Mouse (Mus musculus) activated CD4-positive, CD25-positive, alpha-beta regulatory T cell, adult 4 months (primary cell): Measurements from ENCODE around the gene Prickle1. TPM values are rescaled to one million over a fixed set of nuclear protein-coding genes. Genes with fewer than 3 reads are reported as not detected.

Source experiments
- ATAC-seq: one replicate; pipeline ENCODE4 v1.8.0; 2017
- polyA plus RNA-seq, 2 experiments: library from polyadenylated mRNA; unstranded; fragments of 100-300 nt; shearing (Covaris generic); gene quantifications; one replicate each; pipeline ENCODE4 v1.2.1; 2017

The Prickle1 gene
- polyA plus RNA-seq, 2 experiments from 2014 or later = 0.66 to 0.73 TPM

DNA sequence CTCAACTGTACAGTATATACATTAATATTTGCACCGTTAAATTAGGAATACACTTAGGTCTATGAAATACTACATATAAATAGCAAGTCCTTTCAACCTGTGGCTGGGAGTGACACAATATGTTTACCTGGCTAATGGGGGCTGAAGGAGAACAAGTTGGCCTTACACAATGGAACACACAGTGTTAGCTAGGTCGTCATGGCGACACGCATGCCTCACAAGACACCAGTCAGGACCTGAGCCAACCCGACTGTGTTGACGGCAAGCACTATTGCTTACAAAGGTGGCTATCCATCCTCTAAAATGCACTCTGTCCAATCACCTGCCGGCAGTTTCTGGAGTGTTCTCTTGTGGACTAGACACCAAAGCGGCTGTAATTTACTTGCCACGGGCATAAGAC lies 95.8 kb downstream of the Prickle1 start:
- no peak for ATAC-seq

- no peak for ATAC-seq
These were observed 101.0 kb downstream of the Prickle1 start for GRCm38 (mm10) chr15:93494700-93495099.

GRCm38 (mm10) chr15:93489597-93489996 lies 106.1 kb downstream of the Prickle1 start:
- no peak for ATAC-seq

GRCm38 (mm10) chr15:93486066-93486465 lies 109.6 kb downstream of the Prickle1 start:
- ATAC-seq = no peak

- no peak for ATAC-seq
These were observed 110.4 kb downstream of the Prickle1 start for GRCm38 (mm10) chr15:93485252-93485651.

DNA sequence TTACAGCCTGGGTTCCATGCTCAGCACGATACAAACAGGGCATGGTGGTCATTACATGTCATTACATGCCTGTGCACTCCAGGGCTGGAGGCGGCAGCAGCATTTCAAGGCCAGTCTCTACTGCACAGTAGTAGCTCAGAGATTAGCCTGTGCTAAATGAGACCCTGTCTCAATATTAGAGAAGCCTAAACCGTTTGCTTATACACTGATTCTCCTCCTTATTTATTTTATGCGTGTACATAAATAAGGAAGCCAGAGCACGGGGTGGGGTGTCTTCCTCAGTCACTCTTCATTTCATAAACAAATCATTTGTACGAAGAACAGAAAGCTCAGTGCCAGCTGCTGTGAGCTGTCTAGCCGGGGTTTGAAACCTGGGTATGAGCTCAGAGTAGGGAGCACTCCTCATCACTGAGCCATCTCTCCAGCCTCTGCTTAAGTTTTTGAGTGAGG lies 111.4 kb downstream of the Prickle1 start:
- ATAC-seq = no peak

GRCm38 (mm10) chr15:93481112-93481511 lies 114.6 kb downstream of the Prickle1 start:
- no peak for ATAC-seq

DNA sequence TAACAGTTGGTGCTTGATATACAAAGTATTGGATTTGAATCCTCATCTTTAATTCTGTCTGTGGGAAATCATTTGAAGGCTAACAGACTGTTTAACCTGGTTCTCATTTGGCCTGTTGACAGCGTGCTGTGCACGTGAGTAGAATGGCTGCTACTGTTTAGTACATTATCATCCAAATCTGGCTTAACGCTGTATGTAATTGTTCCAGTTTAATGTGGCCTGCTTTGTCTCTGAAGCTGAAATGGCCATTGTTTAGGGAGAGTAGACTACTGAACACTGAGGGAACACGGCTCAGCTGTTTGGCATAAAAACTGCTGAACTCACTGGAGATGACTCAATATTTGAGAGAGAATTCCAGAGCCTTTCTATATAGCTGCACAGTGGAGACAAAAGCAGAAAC lies 116.2 kb downstream of the Prickle1 start:
- ATAC-seq = no peak

GRCm38 (mm10) chr15:93478676-93479075 lies 117.0 kb downstream of the Prickle1 start:
- ATAC-seq = no peak

DNA sequence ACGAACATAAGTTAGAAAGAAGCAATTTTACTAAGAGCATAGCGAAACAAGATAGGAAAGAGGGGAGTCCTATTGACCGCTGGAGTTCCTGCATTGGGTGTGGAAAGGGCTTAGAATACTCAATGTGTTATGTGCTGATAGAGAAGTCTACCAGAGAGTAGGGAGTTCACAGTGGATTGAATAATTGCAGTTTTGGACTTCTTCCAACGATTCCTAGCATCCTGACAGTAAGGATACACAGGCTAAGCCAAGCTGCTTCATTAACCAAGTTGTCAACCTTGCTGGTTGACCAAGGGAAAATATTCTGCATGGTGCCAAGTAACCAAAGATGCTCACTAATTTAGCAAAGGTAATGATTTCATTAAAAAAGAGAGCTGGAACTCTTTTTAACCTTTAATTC lies 118.0 kb downstream of the Prickle1 start:
- ATAC-seq = no peak

GRCm38 (mm10) chr15:93475688-93476087 lies 120.0 kb downstream of the Prickle1 start:
- no peak for ATAC-seq

- no peak for ATAC-seq
These were observed 121.4 kb downstream of the Prickle1 start for GRCm38 (mm10) chr15:93474277-93474676.

DNA sequence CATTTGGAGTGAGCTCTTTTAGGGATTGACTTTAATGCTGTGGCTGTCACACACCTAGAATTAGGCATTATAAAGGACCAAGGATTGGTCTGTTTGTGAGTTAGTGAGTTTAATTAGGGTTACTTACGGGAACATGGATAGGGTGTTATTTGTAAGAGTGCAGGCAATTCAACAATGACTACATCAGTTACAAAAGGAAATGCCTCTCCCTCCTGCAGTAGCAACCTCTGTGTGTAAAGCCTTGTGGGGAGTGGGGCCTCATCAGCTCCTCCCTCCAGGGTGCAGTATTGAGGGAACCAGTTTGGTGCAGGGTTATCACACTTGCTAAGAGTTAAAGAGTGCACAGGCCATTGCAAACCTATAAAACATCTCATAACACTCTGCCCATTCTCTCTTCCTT lies 123.6 kb downstream of the Prickle1 start:
- ATAC-seq = no peak

DNA sequence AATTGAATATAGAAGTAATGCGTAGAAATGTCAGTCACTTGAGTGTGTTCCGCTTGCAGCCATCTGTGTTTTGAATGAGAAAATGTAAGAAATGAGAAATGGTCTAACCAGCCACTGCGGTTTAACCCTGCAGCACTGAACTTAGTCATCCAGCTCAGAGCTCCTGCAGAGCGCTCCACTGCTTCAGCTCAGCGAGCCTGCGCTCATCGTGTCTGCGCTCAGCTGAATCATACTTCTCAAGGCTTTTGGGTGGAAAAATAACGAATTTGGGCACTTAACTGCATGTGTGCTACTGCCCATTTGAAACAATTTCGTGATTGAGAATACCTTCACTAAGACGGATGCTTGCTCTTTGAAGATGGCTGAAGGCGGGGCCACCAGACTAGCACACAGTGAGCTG lies 124.0 kb downstream of the Prickle1 start:
- no peak for ATAC-seq

DNA sequence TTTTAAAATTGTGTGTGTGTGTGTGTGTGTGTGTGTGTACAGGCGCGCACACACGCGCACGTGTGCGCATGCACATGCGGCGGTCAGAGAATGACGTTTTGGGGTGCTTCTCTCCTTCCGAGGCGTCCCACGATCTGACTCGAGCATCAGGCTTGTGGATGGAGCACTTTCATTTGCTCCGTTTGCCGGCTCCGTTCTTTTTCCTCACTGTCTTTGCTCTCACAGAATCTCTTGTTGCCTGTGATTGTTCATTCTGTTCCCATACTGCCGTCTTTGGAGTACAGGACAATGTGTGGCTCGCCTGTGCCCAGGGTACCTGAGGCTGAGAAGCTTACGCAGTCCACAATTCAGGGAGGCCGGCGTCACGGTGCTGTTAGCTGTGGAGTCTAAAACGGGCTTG lies 134.6 kb downstream of the Prickle1 start:
- ATAC-seq = no peak

DNA sequence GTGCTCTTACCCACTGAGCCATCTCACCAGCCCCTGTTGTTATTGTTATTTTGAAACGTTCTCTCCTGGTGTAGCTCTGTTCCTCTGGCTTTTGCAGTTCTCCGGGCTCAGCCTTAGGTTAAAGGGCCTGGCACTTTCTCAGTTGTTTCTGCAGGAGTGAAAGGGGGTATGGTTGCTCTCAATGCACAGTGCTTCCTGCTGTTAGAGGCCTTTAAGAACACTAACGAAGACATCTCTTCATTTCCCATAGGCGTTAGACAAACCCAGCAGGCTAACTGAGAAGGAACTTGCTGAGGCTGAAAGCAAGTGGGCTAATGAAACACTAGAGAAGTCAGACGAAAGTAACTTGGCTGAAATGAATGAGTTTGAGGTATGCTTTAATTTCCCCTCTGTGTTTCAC lies 136.3 kb downstream of the Prickle1 start:
- ATAC-seq = no peak

DNA sequence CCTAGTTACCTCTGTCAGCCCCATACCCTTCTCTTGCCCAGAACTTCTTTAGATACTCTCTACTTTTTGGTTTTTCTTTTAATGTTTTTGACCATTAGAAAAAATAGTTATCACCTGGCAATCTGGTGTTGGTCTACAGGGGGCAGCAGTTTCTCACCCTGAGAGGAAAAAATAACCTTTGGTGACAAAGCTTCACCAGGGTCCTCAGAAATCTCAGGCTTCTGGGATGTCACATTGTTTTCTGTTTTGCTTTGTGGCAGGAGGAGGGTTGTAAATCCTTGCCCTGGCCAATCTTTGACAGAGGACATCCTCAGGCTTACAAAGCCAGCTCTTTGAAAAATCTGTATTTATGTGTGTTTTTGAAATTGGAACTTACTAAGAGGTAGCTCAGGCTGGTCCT lies 139.7 kb downstream of the Prickle1 start:
- ATAC-seq = no peak

GRCm38 (mm10) chr15:93453296-93453695 lies 142.4 kb downstream of the Prickle1 start:
- ATAC-seq = no peak

Other genes with a start within 250 kb of the Prickle1 start
- gene Zcrb1, start 197.6 kb downstream of the Prickle1 start, polyA plus RNA-seq = 10 to 100 TPM; 82.4 to 97.3 TPM
- 10 to 100 TPM; 35.1 to 41.6 TPM for gene Pphln1, start 197.5 kb downstream of the Prickle1 start, polyA plus RNA-seq